Mouse (Mus musculus) limb, embryonic 14.5 days (tissue): Measurements from ENCODE around the gene Stard3. TPM values are rescaled to one million over a fixed set of nuclear protein-coding genes. Genes with fewer than 3 reads are reported as not detected.

Source experiments
- ATAC-seq: fragments of 200-750 bp; cut with Nextera tagmentation; 2 replicates; pipeline ENCODE4 v1.8.0; 2017; ENCODE audit warnings: low read depth, moderate number of reproducible peaks, moderate TSS enrichment; ENCODE audit not compliant: low FRiP score
- DNase-seq: peaks from one replicate; pipeline ENCODE4 v3.0.0-alpha.2; 2015; ENCODE audit warnings: low spot score
- H3K27ac ChIP-seq: fragments of 300-500 bp; sonication (generic); replicated peaks from 2 replicates; pipeline ENCODE4 v1.5.1; 2014; ENCODE audit warnings: low read depth, mild to moderate bottlenecking, low read length, moderate library complexity, mixed read lengths
- H3K27me3 ChIP-seq: fragments of 300-500 bp; sonication (generic); 2 replicates; pipeline ENCODE4 v1.6.1; 2014; ENCODE audit warnings: low read length, mixed read lengths; ENCODE audit not compliant: control insufficient read depth, insufficient read depth
- H3K36me3 ChIP-seq: fragments of 300-500 bp; sonication (generic); 2 replicates; pipeline ENCODE4 v1.6.1; 2014; ENCODE audit warnings: mild to moderate bottlenecking, low read length, moderate library complexity, mixed read lengths; ENCODE audit not compliant: control insufficient read depth, insufficient read depth
- H3K4me1 ChIP-seq: fragments of 300-500 bp; sonication (generic); 2 replicates; pipeline ENCODE4 v1.6.1; 2014; ENCODE audit warnings: antibody characterized with exemption, low read length, mixed read lengths; ENCODE audit not compliant: control insufficient read depth, insufficient read depth
- H3K4me2 ChIP-seq: fragments of 300-500 bp; sonication (generic); replicated peaks from 2 replicates; pipeline ENCODE4 v1.6.1; 2014; ENCODE audit warnings: low read depth, mild to moderate bottlenecking, low read length, moderate library complexity; ENCODE audit not compliant: severe bottlenecking
- H3K4me3 ChIP-seq: fragments of 300-500 bp; sonication (generic); replicated peaks from 2 replicates; pipeline ENCODE4 v1.5.1; 2014; ENCODE audit warnings: low read length
- H3K9ac ChIP-seq: fragments of 300-500 bp; sonication (generic); 2 replicates; pipeline ENCODE4 v1.6.1; 2014; ENCODE audit warnings: mild to moderate bottlenecking, low read depth, low read length, moderate library complexity; ENCODE audit not compliant: severe bottlenecking
- H3K9me3 ChIP-seq: fragments of 300-500 bp; sonication (generic); 2 replicates; pipeline ENCODE4 v1.6.1; 2016; ENCODE audit warnings: low read length; ENCODE audit not compliant: control insufficient read depth
- POLR2A ChIP-seq: fragments of 200-500 bp; IDR thresholded peaks from 2 replicates; pipeline ENCODE4 v1.8.0; 2012; ENCODE audit warnings: inconsistent platforms, mild to moderate bottlenecking, moderate library complexity, borderline replicate concordance; ENCODE audit not compliant: insufficient read depth, insufficient read length; ENCODE audit errors: extremely low read depth
- WGBS: fragments of 180-500 bp; shearing (Covaris S2); extraction: QIAGEN DNeasy Blood & Tissue Kit; methylation state at CpG from one replicate; pipeline ENCODE4 v1.1.7; 2014; 5-methylcytosine and 5-hydroxymethylcytosine counted together
- polyA plus RNA-seq, 2 experiments: library from polyadenylated mRNA; depleted of rRNA in 1 of 2; stranded (reverse) in 1 of 2; unstranded in 1 of 2; fragments of >200 nt; fragmentation: Nextera tagmentation in 1 of 2; extraction: Ambion mirVana in 1 of 2; gene quantifications; 2 replicates each; pipeline versions ENCODE4 v1.2.1 to v1.2.3; 2012 to 2014

Stard3 gene
- polyA plus RNA-seq, 2 experiments, result 36.9 to 78.2 TPM

- H3K4me3 ChIP-seq, result no peak overlapping the region
- H3K36me3 ChIP-seq, result peaks cover 25% of the 10 kb centered on the region
- DNase-seq, result no peak
Observed at GRCm38 (mm10) chr11:98370588-98370987, 12.4 kb downstream of the Stard3 start.

GRCm38 (mm10) chr11:98371556-98372240, 13.5 kb downstream of the Stard3 start:
- 74% methylated on average over 6 of the region's 10 CpGs for WGBS
- H3K9ac ChIP-seq, result no peak overlapping the region

More at GRCm38 (mm10) chr11:98370588-98370987, 12.4 kb downstream of the Stard3 start:
- no peak for ATAC-seq
- no peak overlapping the region for H3K9ac ChIP-seq
- no peak overlapping the region for H3K4me2 ChIP-seq
- no peaks in the 10 kb centered on the region for H3K4me1 ChIP-seq
- H3K27me3 ChIP-seq, result no peaks in the 10 kb centered on the region
- H3K9me3 ChIP-seq, result no peaks in the 10 kb centered on the region
- no peak overlapping the region for H3K27ac ChIP-seq
- WGBS, result 93% methylated on average over 2 of the region's 2 CpGs
- no peak for TF ChIP-seq POLR2A

GRCm38 (mm10) chr11:98372406-98372805, 14.2 kb downstream of the Stard3 start:
- ATAC-seq (no peak), DNase-seq (peak; percentile 54)
- H3K9ac ChIP-seq, result no peak overlapping the region
- H3K9me3 ChIP-seq, result no peaks in the 10 kb centered on the region
- H3K36me3 ChIP-seq, result peaks cover 43% of the 10 kb centered on the region
- H3K27me3 ChIP-seq, result no peaks in the 10 kb centered on the region
- no peaks in the 10 kb centered on the region for H3K4me1 ChIP-seq
- no peak overlapping the region for H3K4me3 ChIP-seq
- no peak for TF ChIP-seq POLR2A
- 5% methylated on average over 2 of the region's 2 CpGs for WGBS
- H3K27ac ChIP-seq, result no peak overlapping the region
- no peak overlapping the region for H3K4me2 ChIP-seq

More at GRCm38 (mm10) chr11:98371556-98372240, 13.5 kb downstream of the Stard3 start:
- DNase-seq (no peak), ATAC-seq (no peak)
- no peak for TF ChIP-seq POLR2A
- Histone ChIP-seq H3K4me3 (no peak overlapping the region), H3K4me1 (no peaks in the 10 kb centered on the region), H3K36me3 (peaks cover 35% of the 10 kb centered on the region), H3K4me2 (no peak overlapping the region), H3K9me3 (no peaks in the 10 kb centered on the region), H3K27me3 (no peaks in the 10 kb centered on the region), H3K27ac (no peak overlapping the region)

- no peak for ATAC-seq
- Histone ChIP-seq H3K4me3 (no peak overlapping the region), H3K4me2 (no peak overlapping the region), H3K36me3 (peaks cover 51% of the 10 kb centered on the region), H3K27ac (no peak overlapping the region), H3K9me3 (no peaks in the 10 kb centered on the region), H3K9ac (no peak overlapping the region), H3K4me1 (no peaks in the 10 kb centered on the region), H3K27me3 (no peaks in the 10 kb centered on the region)
- 90% methylated on average over 6 of the region's 6 CpGs for WGBS
- no peak for DNase-seq
- no peak for TF ChIP-seq POLR2A
Observed at GRCm38 (mm10) chr11:98373244-98373643, 15.1 kb downstream of the Stard3 start.

GRCm38 (mm10) chr11:98374266-98374665, 16.1 kb downstream of the Stard3 start:
- no peak for TF ChIP-seq POLR2A
- Histone ChIP-seq H3K4me3 (no peak overlapping the region), H3K9ac (no peak overlapping the region), H3K27me3 (no peaks in the 10 kb centered on the region), H3K27ac (no peak overlapping the region), H3K4me2 (no peak overlapping the region), H3K9me3 (no peaks in the 10 kb centered on the region), H3K4me1 (no peaks in the 10 kb centered on the region), H3K36me3 (peaks cover 61% of the 10 kb centered on the region)
- WGBS, result 82% methylated on average over 8 of the region's 8 CpGs
- ATAC-seq, result no peak
- DNase-seq, result no peak
